Mouse (Mus musculus) E14TG2a.4 (cell line): ENCODE measurements around the gene Tesk2.

Experiments used
- CTCF ChIP-seq: conservative IDR thresholded peaks from 2 replicates; pipeline ENCODE4 v1.5.1; 2014; ENCODE audit warnings: low read length
- NANOG ChIP-seq: IDR thresholded peaks from 2 replicates; pipeline ENCODE4 v1.6.1; 2014; ENCODE audit warnings: borderline replicate concordance, low read length, mixed read lengths
- POU5F1 ChIP-seq: IDR thresholded peaks from 2 replicates; pipeline ENCODE4 v1.6.1; 2014; ENCODE audit warnings: low read length, borderline replicate concordance

DNA sequence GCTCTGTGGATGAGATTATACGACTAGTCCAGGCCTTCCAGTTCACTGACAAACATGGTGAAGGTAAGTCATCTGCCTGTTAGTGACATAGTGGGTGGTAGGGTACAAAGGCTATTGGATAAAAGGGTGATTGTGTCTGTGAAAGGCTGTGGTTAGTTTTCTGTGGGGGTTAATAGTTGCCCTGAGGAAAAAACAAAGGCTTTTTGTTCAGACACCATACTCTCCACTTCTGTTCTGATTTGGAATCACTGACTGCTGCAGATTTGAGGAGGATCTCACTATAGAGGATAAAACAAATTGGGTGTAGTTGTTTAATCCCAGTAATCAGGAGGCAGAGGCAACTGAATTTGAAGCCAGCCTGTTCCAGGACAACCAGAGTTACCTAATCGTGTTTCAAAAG, 27.0 kb upstream of the Tesk2 start:
- no peak for TF ChIP-seq CTCF
- peak; percentile 71 for TF ChIP-seq NANOG
- TF ChIP-seq POU5F1: no peak
